ENCODE assay signal across 13 mouse cellular contexts in genomic region chr1:184335952-184336351, GRCm38 (mm10).
"Had no signal": no experiment of that assay in that cellular context is flagged by ENCODE, and none has a peak within 500 bp of the region (broad histone marks: within the 10 kb centered on the region; RNA-seq: fewer than 3 reads in every experiment).

No protein-coding gene starts in this region.

- H3K4me1 ChIP-seq: neural tube, embryonic 15.5 days; stomach, embryonic 15.5 days had no signal

- H3K9ac ChIP-seq: neural tube, embryonic 13.5 days; neural tube, embryonic 15.5 days; stomach, embryonic 15.5 days had no signal

- H3K9me3 ChIP-seq: neural tube, embryonic 13.5 days; neural tube, embryonic 15.5 days; stomach, embryonic 15.5 days had no signal

- H3K27me3 ChIP-seq: neural tube, embryonic 13.5 days; neural tube, embryonic 15.5 days; stomach, embryonic 15.5 days had no signal

- H3K4me3 ChIP-seq: neural tube, embryonic 13.5 days; neural tube, embryonic 15.5 days; stomach, embryonic 15.5 days had no signal

- H3K36me3 ChIP-seq: neural tube, embryonic 13.5 days; neural tube, embryonic 15.5 days; stomach, embryonic 15.5 days had no signal

- H3K4me2 ChIP-seq: neural tube, embryonic 13.5 days; neural tube, embryonic 15.5 days; stomach, embryonic 15.5 days had no signal

- H3K27ac ChIP-seq: neural tube, embryonic 13.5 days; neural tube, embryonic 15.5 days; stomach, embryonic 15.5 days; stomach, postnatal 0 days had no signal

- DNase-seq: right cerebral cortex, adult 18-20 months; right cerebral cortex, postnatal 25 days; spleen, adult 18-20 months; thymus, adult 18-20 months; thymus, adult 2 months; thymus, postnatal 14 days; thymus, postnatal 25 days; thymus, postnatal 36 days; thymus, postnatal 4 days had no signal
